Mouse (Mus musculus): ENCODE results near the gene Aanat.

DNA sequence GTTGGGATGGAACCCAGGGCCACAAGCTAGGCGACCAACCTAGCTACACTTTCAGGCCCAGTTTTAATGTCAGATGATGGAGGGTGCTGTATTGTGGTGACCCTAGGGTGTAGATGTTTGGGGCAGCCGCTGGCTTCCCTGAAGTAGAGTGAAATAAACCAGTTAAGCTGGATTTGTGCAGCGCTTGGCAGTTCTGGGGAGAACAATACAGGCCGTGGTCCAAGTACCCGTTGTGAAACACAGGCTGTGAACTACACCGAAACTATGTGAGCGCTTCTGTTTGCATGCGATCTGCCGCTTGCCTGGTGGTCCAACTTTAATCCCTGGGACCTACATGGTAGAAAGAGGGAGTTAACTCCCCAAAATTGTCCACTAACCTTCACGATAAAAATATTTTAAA, 46.7 kb downstream of the Aanat start:
- no peak for TF ChIP-seq TAL1 (IDR thresholded peaks at IDR 0.05; ENCODE audit: low read length)
- no peak for TF ChIP-seq GATA1 (IDR thresholded peaks at IDR 0.05; ENCODE audit: low read length)

Measured in erythroblast, embryonic 14.5 days (primary cell).